Mouse (Mus musculus) retina, embryonic 14.5 days (tissue): ENCODE measurements at regions not wholly inside any gene's neighbourhood (a gene's known extent, or its start where the extent isn't known, plus 50 kb on each side); places are given as distances from the start of the nearest gene placed in this dataset.

Experiments used
- DNase-seq: peaks from one replicate; pipeline ENCODE4 v3.0.0-alpha.2; 2015; ENCODE audit warnings: low spot score

GRCm38 (mm10) chr2:27590511-27590910 is 75.6 kb downstream of the Wdr5 start:
- DNase-seq: no peak

GRCm38 (mm10) chr2:27591668-27592067 is 76.7 kb downstream of the Wdr5 start:
- no peak for DNase-seq

- DNase-seq: no peak
Measured at GRCm38 (mm10) chr2:27593338-27593737, 78.4 kb downstream of the Wdr5 start.

- no peak for DNase-seq
Measured at GRCm38 (mm10) chr2:27595251-27595650, 80.3 kb downstream of the Wdr5 start.

GRCm38 (mm10) chr2:27596217-27596616 is 80.0 kb upstream of the Rxra start:
- DNase-seq: peak; percentile 6

- DNase-seq: no peak
Measured at GRCm38 (mm10) chr2:27596966-27597365, 79.3 kb upstream of the Rxra start.

- no peak for DNase-seq
Measured at GRCm38 (mm10) chr2:27597901-27598300, 78.3 kb upstream of the Rxra start.

- no peak for DNase-seq
Measured at GRCm38 (mm10) chr2:27599061-27599768, 77.0 kb upstream of the Rxra start.

GRCm38 (mm10) chr2:27599769-27600167 is 76.5 kb upstream of the Rxra start:
- DNase-seq: no peak

- no peak for DNase-seq
Measured at GRCm38 (mm10) chr2:27603333-27603732, 72.9 kb upstream of the Rxra start.

- no peak for DNase-seq
Measured at GRCm38 (mm10) chr2:27604588-27604987, 71.7 kb upstream of the Rxra start.

GRCm38 (mm10) chr2:27606816-27607215 is 69.4 kb upstream of the Rxra start:
- no peak for DNase-seq

GRCm38 (mm10) chr2:27621741-27622140 is 54.5 kb upstream of the Rxra start:
- DNase-seq: no peak

- no peak for DNase-seq
Measured at GRCm38 (mm10) chr2:27624656-27625366, 51.4 kb upstream of the Rxra start.
